Mouse (Mus musculus) embryonic fibroblast, embryonic 13.5 days (primary cell): ENCODE measurements around the gene Grin1.

Experiments used
- CTCF ChIP-seq: IDR thresholded peaks from 2 replicates; pipeline ENCODE4 v1.5.1; 2011; ENCODE audit warnings: mild to moderate bottlenecking, control low read depth, low read length, moderate library complexity, borderline replicate concordance; ENCODE audit not compliant: insufficient read depth
- POLR2A ChIP-seq: IDR thresholded peaks from 2 replicates; pipeline ENCODE4 v1.6.1; 2011; ENCODE audit warnings: low read depth, mild to moderate bottlenecking, control low read depth, low read length, moderate library complexity

GRCm38 (mm10) chr2:25328440-25328839 lies 9.5 kb upstream of the Grin1 start:
- TF ChIP-seq CTCF: no peak
- no peak for TF ChIP-seq POLR2A
